Mouse (Mus musculus) testis, adult 2 months (tissue): Measurements from ENCODE around the gene Cryge. TPM values are rescaled to one million over a fixed set of nuclear protein-coding genes. Genes with fewer than 3 reads are reported as not detected.

Experiments used
- H3K27ac ChIP-seq: fragments of 200-500 bp; 2 replicates; pipeline ENCODE4 v1.5.1; 2012; ENCODE audit warnings: low read depth, low read length; ENCODE audit not compliant: control insufficient read depth, insufficient read depth
- H3K27me3 ChIP-seq: fragments of 200-500 bp; 2 replicates; pipeline ENCODE4 v1.6.1; 2012; ENCODE audit warnings: mild to moderate bottlenecking, low read length, moderate library complexity; ENCODE audit not compliant: control insufficient read depth, insufficient read depth
- H3K36me3 ChIP-seq: fragments of 200-500 bp; 2 replicates; pipeline ENCODE4 v1.6.1; 2012; ENCODE audit warnings: mild to moderate bottlenecking, low read length; ENCODE audit not compliant: control insufficient read depth, insufficient read depth
- H3K4me1 ChIP-seq: fragments of 200-500 bp; 2 replicates; pipeline ENCODE4 v1.6.1; 2012; ENCODE audit warnings: low read length; ENCODE audit not compliant: control insufficient read depth, insufficient read depth
- H3K4me3 ChIP-seq: fragments of 200-500 bp; 2 replicates; pipeline ENCODE4 v1.5.1; 2012; ENCODE audit warnings: low read depth, mild to moderate bottlenecking, low read length, moderate library complexity, mixed read lengths; ENCODE audit not compliant: control insufficient read depth
- CTCF ChIP-seq: fragments of 200-500 bp; IDR thresholded peaks from 2 replicates; pipeline ENCODE4 v1.5.1; 2012; ENCODE audit warnings: low read depth, mild to moderate bottlenecking, inconsistent platforms, low read length, moderate library complexity; ENCODE audit not compliant: control insufficient read depth, insufficient read depth, insufficient replicate concordance
- POLR2A ChIP-seq: fragments of 200-500 bp; IDR thresholded peaks from 2 replicates; pipeline ENCODE4 v1.6.1; 2012; ENCODE audit warnings: low read depth, mild to moderate bottlenecking, inconsistent platforms, low read length, moderate library complexity; ENCODE audit not compliant: control insufficient read depth
- polyA plus RNA-seq: library from polyadenylated mRNA; depleted of rRNA; stranded (reverse); fragments of >200 nt; gene quantifications from 2 replicates; pipeline ENCODE4 v1.2.3, GENCODE M21; 2012; rRNA removed

The Cryge gene
- polyA plus RNA-seq, 1 experiment, result 1.4 TPM

DNA sequence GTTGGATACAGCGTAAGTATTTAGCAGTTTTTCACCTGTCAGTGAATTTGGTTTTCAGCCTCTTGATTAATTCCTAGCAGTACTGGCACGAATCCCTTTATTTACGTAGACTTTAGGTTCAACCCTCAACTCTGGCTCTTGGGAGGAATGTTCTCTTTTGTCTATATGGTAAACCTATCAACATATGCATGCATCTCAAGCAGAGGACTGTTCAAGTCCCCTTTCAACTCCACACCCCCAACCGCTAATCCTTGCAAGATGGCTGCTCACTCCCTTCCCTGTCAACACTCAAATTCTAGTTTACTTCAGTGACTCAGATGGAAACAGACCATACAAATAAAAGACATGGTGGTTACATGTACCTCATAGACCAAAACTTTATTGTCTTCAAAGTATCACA lies 38.2 kb downstream of the Cryge start:
- Histone ChIP-seq H3K27me3 (no peaks in the 10 kb centered on the region), H3K4me3 (no peak overlapping the region), H3K27ac (no peak overlapping the region), H3K36me3 (no peaks in the 10 kb centered on the region), H3K4me1 (no peaks in the 10 kb centered on the region)
- TF ChIP-seq POLR2A, result no peak
- no peak for TF ChIP-seq CTCF

- no peak overlapping the region for H3K4me3 ChIP-seq
- no peaks in the 10 kb centered on the region for H3K4me1 ChIP-seq
- TF ChIP-seq CTCF, result no peak
- TF ChIP-seq POLR2A, result no peak
- H3K27ac ChIP-seq, result no peak overlapping the region
- H3K36me3 ChIP-seq, result no peaks in the 10 kb centered on the region
- H3K27me3 ChIP-seq, result no peaks in the 10 kb centered on the region
Measured at GRCm38 (mm10) chr1:65010153-65010552, 40.8 kb downstream of the Cryge start.

DNA sequence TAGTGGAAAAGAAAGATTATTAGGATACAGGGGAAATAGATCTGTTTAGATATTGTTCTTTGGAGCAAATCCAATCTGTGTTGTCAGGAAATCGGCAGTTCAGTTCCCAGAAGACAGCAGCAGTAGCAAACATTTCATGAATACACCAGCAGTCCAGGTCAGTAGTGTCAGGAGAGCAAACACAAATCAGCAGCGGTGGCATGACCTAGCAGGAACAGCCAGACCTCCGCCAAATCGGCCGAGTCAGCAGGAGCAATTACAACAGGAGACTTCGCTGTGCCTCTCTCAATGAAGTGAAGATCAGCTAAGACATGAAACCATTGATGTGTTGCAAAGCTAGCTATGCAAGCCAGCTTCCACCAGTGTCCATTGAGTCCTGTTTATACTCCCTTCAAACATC lies 45.4 kb downstream of the Cryge start:
- H3K27me3 ChIP-seq, result no peaks in the 10 kb centered on the region
- no peak for TF ChIP-seq POLR2A
- TF ChIP-seq CTCF, result no peak
- no peak overlapping the region for H3K4me3 ChIP-seq
- H3K36me3 ChIP-seq, result no peaks in the 10 kb centered on the region
- no peaks in the 10 kb centered on the region for H3K4me1 ChIP-seq
- no peak overlapping the region for H3K27ac ChIP-seq

- Histone ChIP-seq H3K27ac (no peak overlapping the region), H3K36me3 (no peaks in the 10 kb centered on the region), H3K27me3 (no peaks in the 10 kb centered on the region), H3K4me1 (no peaks in the 10 kb centered on the region), H3K4me3 (no peak overlapping the region)
- no peak for TF ChIP-seq CTCF
- no peak for TF ChIP-seq POLR2A
Measured at GRCm38 (mm10) chr1:65004526-65004925, 46.4 kb downstream of the Cryge start.

Other genes starting within 250 kb of the Cryge start
- 2.7 and 2.8 TPM in 2 replicates for gene Plekhm3, start 94.3 kb downstream of the Cryge start, polyA plus RNA-seq
- 74.2 and 107 TPM in 2 replicates for gene Akr1cl, start 18.4 kb downstream of the Cryge start, polyA plus RNA-seq
- not detected in 2 replicates for gene Crygd, start 12.3 kb upstream of the Cryge start, polyA plus RNA-seq
- 0.94 and 5.6 TPM in 2 replicates for gene Crygc, start 22.5 kb upstream of the Cryge start, polyA plus RNA-seq
- not detected in 2 replicates for gene Crygb, start 31.1 kb upstream of the Cryge start, polyA plus RNA-seq
- not detected in 2 replicates for gene Cryga, start 52.2 kb upstream of the Cryge start, polyA plus RNA-seq
- gene Gm28845, start 68.4 kb upstream of the Cryge start, polyA plus RNA-seq, result not detected in 2 replicates
- gene D630023F18Rik, start 72.1 kb upstream of the Cryge start, polyA plus RNA-seq, result 0.08 TPM in 1 of 2 replicates, not detected in the other
- gene Idh1, start 135.4 kb upstream of the Cryge start, polyA plus RNA-seq, result 15.6 and 18.4 TPM in 2 replicates
- 4.9 and 5.2 TPM in 2 replicates for gene Pikfyve, start 135.5 kb upstream of the Cryge start, polyA plus RNA-seq
- gene Pth2r, start 230.9 kb upstream of the Cryge start, polyA plus RNA-seq, result 4.0 and 5.3 TPM in 2 replicates